Mouse (Mus musculus) lung, adult 2 months (tissue): ENCODE data around the gene Tceal9. TPM values are rescaled to one million over a fixed set of nuclear protein-coding genes. Genes with fewer than 3 reads are reported as not detected.

Source experiments
- DNase-seq: peaks from one replicate; pipeline ENCODE4 v3.0.0; 2022
- H3K4me1 ChIP-seq: fragments of 200-500 bp; 2 replicates; pipeline ENCODE4 v1.6.1; 2011; ENCODE audit warnings: low read length; ENCODE audit not compliant: control insufficient read depth, insufficient read depth
- H3K4me3 ChIP-seq: fragments of 200-500 bp; replicated peaks from 2 replicates; pipeline ENCODE3; 2011; ENCODE audit warnings: low read depth, mild to moderate bottlenecking, control low read depth, low read length; ENCODE audit errors: extremely low read depth
- CTCF ChIP-seq: fragments of 200-500 bp; IDR thresholded peaks from 2 replicates; pipeline ENCODE4 v1.5.1; 2011; ENCODE audit warnings: mild to moderate bottlenecking, low read length, control low read depth; ENCODE audit not compliant: insufficient read depth
- POLR2A ChIP-seq: fragments of 200-500 bp; IDR thresholded peaks from 2 replicates; pipeline ENCODE4 v1.6.1; 2011; ENCODE audit warnings: low read depth, mild to moderate bottlenecking, control low read depth, low read length, borderline replicate concordance; ENCODE audit errors: extremely low read depth
- WGBS: fragments of 180-500 bp; shearing (Covaris S2); methylation state at CpG from one replicate; pipeline ENCODE4 v1.1.7; 2018; 5-methylcytosine and 5-hydroxymethylcytosine counted together
- polyA plus RNA-seq: library from polyadenylated mRNA; depleted of rRNA; stranded (reverse); fragments of >200 nt; gene quantifications from 2 replicates; pipeline ENCODE4 v1.2.3, GENCODE M21; 2012; rRNA removed

Tceal9 gene
- polyA plus RNA-seq, 1 experiment: 30.9 TPM

- no peak for DNase-seq
- H3K4me1 ChIP-seq: no peaks in the 10 kb centered on the region; the same call in 1 of the 2 replicates
- no peak for TF ChIP-seq POLR2A
- TF ChIP-seq CTCF: no peak
- no peak overlapping the region for H3K4me3 ChIP-seq
- WGBS: 34% methylated on average over 3 of the region's 3 CpGs
Measured at GRCm38 (mm10) chrX:136274542-136274941, 29.7 kb downstream of the Tceal9 start.

- DNase-seq: no peak
- Histone ChIP-seq H3K4me1 (no peaks in the 10 kb centered on the region; the same call in 1 of the 2 replicates), H3K4me3 (no peak overlapping the region)
- WGBS: 55% methylated on average over 3 of the region's 3 CpGs
- no peak for TF ChIP-seq POLR2A
- no peak for TF ChIP-seq CTCF
Measured at GRCm38 (mm10) chrX:136275386-136275785, 30.5 kb downstream of the Tceal9 start.

GRCm38 (mm10) chrX:136277577-136277976 lies 32.7 kb downstream of the Tceal9 start:
- no peak for DNase-seq
- 79% methylated on average over 7 of the region's 7 CpGs for WGBS
- TF ChIP-seq CTCF (no peak), POLR2A (no peak)
- H3K4me3 ChIP-seq: no peak overlapping the region
- H3K4me1 ChIP-seq: no peaks in the 10 kb centered on the region

GRCm38 (mm10) chrX:136278401-136278800 lies 33.5 kb downstream of the Tceal9 start:
- no peak for TF ChIP-seq POLR2A
- Histone ChIP-seq H3K4me3 (no peak overlapping the region), H3K4me1 (no peaks in the 10 kb centered on the region)
- DNase-seq: no peak

GRCm38 (mm10) chrX:136279410-136279809 lies 34.5 kb downstream of the Tceal9 start:
- no peak overlapping the region for H3K4me3 ChIP-seq
- 82% methylated on average over 5 of the region's 5 CpGs for WGBS
- H3K4me1 ChIP-seq: no peaks in the 10 kb centered on the region
- TF ChIP-seq CTCF (no peak), POLR2A (no peak)
- no peak for DNase-seq

- 42% methylated on average over 8 of the region's 8 CpGs for WGBS
- H3K4me1 ChIP-seq: no peaks in the 10 kb centered on the region
- TF ChIP-seq CTCF (no peak), POLR2A (no peak)
- no peak for DNase-seq
- H3K4me3 ChIP-seq: no peak overlapping the region
Measured at GRCm38 (mm10) chrX:136290817-136291281, 46.0 kb downstream of the Tceal9 start.

Other genes starting within 250 kb of the Tceal9 start
- 1.1 and 1.8 TPM in 2 replicates for gene Arxes1, start 211.7 kb upstream of the Tceal9 start, polyA plus RNA-seq
- 18.6 and 23.7 TPM in 2 replicates for gene Bex2, start 176.8 kb upstream of the Tceal9 start, polyA plus RNA-seq
- gene Nxf3, start 159.8 kb upstream of the Tceal9 start, polyA plus RNA-seq: 0.04 and 0.06 TPM in 2 replicates
- gene Bex4, start 106.1 kb upstream of the Tceal9 start, polyA plus RNA-seq: 10.8 and 12.0 TPM in 2 replicates
- gene Tceal8, start 72.7 kb upstream of the Tceal9 start, polyA plus RNA-seq: 4.5 and 11.4 TPM in 2 replicates
- 0.11 TPM in 2 replicates for gene Tceal5, start 41.2 kb upstream of the Tceal9 start, polyA plus RNA-seq
- gene Tceal7, start 30.3 kb upstream of the Tceal9 start, polyA plus RNA-seq: not detected in 2 replicates
- 3.0 and 3.4 TPM in 2 replicates for gene Bex1, start 29.6 kb upstream of the Tceal9 start, polyA plus RNA-seq
- 37.3 and 54.9 TPM in 2 replicates for gene Bex3, start 25.2 kb downstream of the Tceal9 start, polyA plus RNA-seq